Mouse (Mus musculus) kidney, adult 2 months (tissue): ENCODE measurements around the gene Lonrf3.

ENCODE experiments used
- CTCF ChIP-seq: fragments of 200-500 bp; conservative IDR thresholded peaks from 2 replicates; pipeline ENCODE4 v1.5.1; 2011; ENCODE audit warnings: low read depth, mild to moderate bottlenecking, control low read depth, low read length, moderate library complexity, mixed read lengths; ENCODE audit not compliant: insufficient read depth, insufficient read length
- POLR2A ChIP-seq: fragments of 200-500 bp; IDR thresholded peaks from one replicate; pipeline ENCODE4 v1.6.1; 2011; ENCODE audit warnings: low read depth, low read length, control low read depth

DNA sequence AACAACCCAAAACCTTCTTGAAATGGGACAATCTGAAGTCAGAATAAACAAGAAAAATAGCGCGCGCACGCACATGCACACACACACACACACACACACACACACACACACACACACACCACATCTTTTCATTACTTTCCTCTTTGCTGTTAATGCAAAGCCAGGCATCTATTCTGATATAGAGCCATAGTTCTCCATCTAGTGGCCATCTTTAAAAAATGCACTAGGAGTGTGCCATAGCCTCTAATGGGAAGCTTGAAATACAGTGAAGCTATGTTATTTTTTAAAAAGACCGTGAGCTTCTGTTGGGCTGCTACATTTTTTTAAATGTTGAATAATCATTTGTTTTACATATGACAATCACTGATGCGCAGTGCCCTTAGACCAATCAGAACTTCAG lies 65.1 kb downstream of the Lonrf3 start:
- no peak for TF ChIP-seq POLR2A
- TF ChIP-seq CTCF, result no peak
